Mouse (Mus musculus): ENCODE data around the gene Ctnnbip1. TPM values are rescaled to one million over a fixed set of nuclear protein-coding genes. Genes with fewer than 3 reads are reported as not detected.
A peak's percentile ranks its signal among the peaks of the same experiment; 100 is the strongest.

Gene Ctnnbip1
- polyA plus RNA-seq, 1 experiment, result 27.2 TPM

DNA sequence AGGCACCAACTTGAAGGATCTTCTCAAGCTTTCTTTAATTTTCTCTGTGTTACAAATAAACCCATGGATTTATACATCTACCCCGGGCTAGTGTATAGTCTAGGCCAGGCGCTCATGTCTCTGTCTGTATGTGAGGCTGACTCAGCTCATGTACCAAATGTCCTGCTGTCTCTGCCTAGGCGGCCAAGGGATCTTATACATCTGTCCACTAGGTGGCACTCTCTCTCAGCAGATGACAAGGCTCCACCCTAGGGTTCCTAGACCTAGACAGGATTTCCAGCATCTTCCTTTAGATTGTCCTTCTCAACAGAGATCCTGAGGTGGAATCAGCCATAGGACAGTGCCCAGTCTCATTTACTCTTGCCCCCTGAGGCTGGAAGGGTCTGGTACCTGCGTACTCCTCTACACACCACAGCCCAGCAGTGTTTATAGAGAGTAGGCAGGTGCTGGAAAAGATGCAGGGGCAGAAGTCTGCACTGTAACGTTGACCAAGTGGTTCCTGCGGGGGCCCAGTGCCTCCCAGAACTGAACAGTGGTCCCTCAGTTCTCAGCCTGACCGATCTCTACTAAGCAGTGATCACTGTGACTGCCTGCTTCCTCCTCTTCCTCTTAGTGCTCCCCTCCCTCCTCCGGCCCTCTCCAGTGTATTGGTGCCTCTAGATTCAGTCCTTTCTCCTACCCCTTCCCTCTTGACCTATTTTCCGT lies 31.3 kb downstream of the Ctnnbip1 start:
- WGBS, result 60% methylated on average over 9 of the region's 9 CpGs
- peaks cover 15% of the 10 kb centered on the region for H3K36me3 ChIP-seq (ENCODE audit: control insufficient read depth, insufficient read depth, low read length)
- H3K4me3 ChIP-seq (ENCODE audit: low read depth, low read length), result no peak overlapping the region
- TF ChIP-seq POLR2A (IDR thresholded peaks at IDR 0.05; ENCODE audit: low read depth, low read length) (no peak), CTCF (IDR thresholded peaks at IDR 0.05; ENCODE audit: extremely low read depth, insufficient read length, insufficient replicate concordance, low read depth, low read length) (peak; percentile 90; the same call in 1 of the 2 replicates)
- H3K27me3 ChIP-seq (ENCODE audit: control insufficient read depth, insufficient read depth, low read length), result no peaks in the 10 kb centered on the region
- H3K27ac ChIP-seq (ENCODE audit: insufficient read depth, low read depth, low read length), result no peak overlapping the region
- H3K4me1 ChIP-seq (ENCODE audit: control insufficient read depth, insufficient read depth, insufficient read length, low read length), result no peaks in the 10 kb centered on the region

- peaks cover 12% of the 10 kb centered on the region for H3K36me3 ChIP-seq (ENCODE audit: control insufficient read depth, insufficient read depth, low read length)
- WGBS, result 82% methylated on average over 5 of the region's 5 CpGs
Measured at GRCm38 (mm10) chr4:149550866-149551265, 32.8 kb downstream of the Ctnnbip1 start.

DNA sequence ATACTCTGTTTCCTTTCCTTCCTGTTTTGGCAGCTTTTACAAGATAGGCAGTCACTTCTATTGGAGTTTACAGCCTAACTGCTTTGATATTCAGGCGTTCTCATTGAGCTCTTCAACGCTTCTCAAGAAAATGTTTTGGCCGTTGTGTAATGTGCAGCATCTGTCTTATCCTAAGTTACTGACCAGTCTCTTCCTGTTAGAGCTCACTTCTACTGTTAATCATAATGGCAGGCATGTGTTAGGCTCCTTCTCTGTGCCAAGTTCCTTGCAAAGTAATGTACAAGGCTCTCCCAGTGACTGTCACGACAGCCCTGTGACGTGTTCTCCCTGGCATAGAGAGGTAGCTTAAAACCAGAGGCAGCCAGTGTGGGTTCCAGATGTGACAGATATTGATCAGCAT lies 33.7 kb downstream of the Ctnnbip1 start:
- Histone ChIP-seq H3K4me1 (ENCODE audit: control insufficient read depth, insufficient read depth, insufficient read length, low read length) (no peaks in the 10 kb centered on the region), H3K36me3 (ENCODE audit: control insufficient read depth, insufficient read depth, low read length) (peaks cover 5% of the 10 kb centered on the region; the same call in 1 of the 2 replicates), H3K4me3 (ENCODE audit: low read depth, low read length) (no peak overlapping the region), H3K27me3 (ENCODE audit: control insufficient read depth, insufficient read depth, low read length) (no peaks in the 10 kb centered on the region), H3K27ac (ENCODE audit: insufficient read depth, low read depth, low read length) (no peak overlapping the region)
- 89% methylated on average over 5 of the region's 5 CpGs for WGBS
- no peak for TF ChIP-seq CTCF (IDR thresholded peaks at IDR 0.05; ENCODE audit: extremely low read depth, insufficient read length, insufficient replicate concordance, low read depth, low read length)

More at GRCm38 (mm10) chr4:149550866-149551265, 32.8 kb downstream of the Ctnnbip1 start:
- Histone ChIP-seq H3K4me1 (ENCODE audit: control insufficient read depth, insufficient read depth, insufficient read length, low read length) (no peaks in the 10 kb centered on the region), H3K27me3 (ENCODE audit: control insufficient read depth, insufficient read depth, low read length) (no peaks in the 10 kb centered on the region), H3K27ac (ENCODE audit: insufficient read depth, low read depth, low read length) (no peak overlapping the region), H3K4me3 (ENCODE audit: low read depth, low read length) (no peak overlapping the region)
- no peak for TF ChIP-seq POLR2A (IDR thresholded peaks at IDR 0.05; ENCODE audit: low read depth, low read length)
- no peak for TF ChIP-seq CTCF (IDR thresholded peaks at IDR 0.05; ENCODE audit: extremely low read depth, insufficient read length, insufficient replicate concordance, low read depth, low read length)

- H3K36me3 ChIP-seq (ENCODE audit: control insufficient read depth, insufficient read depth, low read length), result peaks cover 1% of the 10 kb centered on the region; the same call in 1 of the 2 replicates
- H3K27me3 ChIP-seq (ENCODE audit: control insufficient read depth, insufficient read depth, low read length), result no peaks in the 10 kb centered on the region
- H3K4me3 ChIP-seq (ENCODE audit: low read depth, low read length), result no peak overlapping the region
- peaks cover 6% of the 10 kb centered on the region for H3K4me1 ChIP-seq (ENCODE audit: control insufficient read depth, insufficient read depth, insufficient read length, low read length)
- TF ChIP-seq CTCF (IDR thresholded peaks at IDR 0.05; ENCODE audit: extremely low read depth, insufficient read length, insufficient replicate concordance, low read depth, low read length) (no peak), POLR2A (IDR thresholded peaks at IDR 0.05; ENCODE audit: low read depth, low read length) (no peak)
- no peak overlapping the region for H3K27ac ChIP-seq (ENCODE audit: insufficient read depth, low read depth, low read length)
- 81% methylated on average over 7 of the region's 7 CpGs for WGBS
Measured at GRCm38 (mm10) chr4:149553834-149554233, 35.8 kb downstream of the Ctnnbip1 start.

GRCm38 (mm10) chr4:149556111-149556510 lies 38.1 kb downstream of the Ctnnbip1 start:
- Histone ChIP-seq H3K36me3 (ENCODE audit: control insufficient read depth, insufficient read depth, low read length) (no peaks in the 10 kb centered on the region), H3K4me3 (ENCODE audit: low read depth, low read length) (no peak overlapping the region), H3K27me3 (ENCODE audit: control insufficient read depth, insufficient read depth, low read length) (no peaks in the 10 kb centered on the region), H3K27ac (ENCODE audit: insufficient read depth, low read depth, low read length) (no peak overlapping the region), H3K4me1 (ENCODE audit: control insufficient read depth, insufficient read depth, insufficient read length, low read length) (peaks cover 6% of the 10 kb centered on the region)
- WGBS, result 95% methylated on average over 4 of the region's 4 CpGs
- TF ChIP-seq CTCF (IDR thresholded peaks at IDR 0.05; ENCODE audit: extremely low read depth, insufficient read length, insufficient replicate concordance, low read depth, low read length), result no peak

DNA sequence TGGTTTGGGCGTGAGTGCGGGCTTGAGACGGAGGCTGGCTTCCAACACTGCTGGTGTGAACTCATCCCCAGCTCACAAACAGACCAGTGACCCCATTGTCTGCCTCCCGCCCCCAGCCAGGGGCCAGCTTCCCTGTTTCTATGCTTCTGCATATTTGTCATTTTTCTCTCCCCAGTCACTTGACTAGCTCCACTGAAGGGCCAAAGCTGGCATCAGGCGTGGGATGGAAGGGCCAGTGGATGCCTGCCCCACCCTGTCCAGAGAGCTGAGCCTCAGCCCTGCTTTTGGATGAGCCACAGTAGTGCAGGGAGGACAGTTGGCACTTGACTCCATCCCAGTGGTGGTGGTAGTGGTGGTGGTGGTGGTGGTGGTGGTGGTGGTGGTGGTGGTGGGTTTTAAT lies 39.9 kb downstream of the Ctnnbip1 start:
- Histone ChIP-seq H3K4me3 (ENCODE audit: low read depth, low read length) (no peak overlapping the region), H3K27ac (ENCODE audit: insufficient read depth, low read depth, low read length) (no peak overlapping the region), H3K4me1 (ENCODE audit: control insufficient read depth, insufficient read depth, insufficient read length, low read length) (peaks cover 10% of the 10 kb centered on the region), H3K36me3 (ENCODE audit: control insufficient read depth, insufficient read depth, low read length) (no peaks in the 10 kb centered on the region), H3K27me3 (ENCODE audit: control insufficient read depth, insufficient read depth, low read length) (no peaks in the 10 kb centered on the region)
- 92% methylated on average over 5 of the region's 5 CpGs for WGBS
- TF ChIP-seq CTCF (IDR thresholded peaks at IDR 0.05; ENCODE audit: extremely low read depth, insufficient read length, insufficient replicate concordance, low read depth, low read length), result no peak
- TF ChIP-seq POLR2A (IDR thresholded peaks at IDR 0.05; ENCODE audit: low read depth, low read length), result no peak

- Histone ChIP-seq H3K36me3 (ENCODE audit: control insufficient read depth, insufficient read depth, low read length) (no peaks in the 10 kb centered on the region), H3K4me1 (ENCODE audit: control insufficient read depth, insufficient read depth, insufficient read length, low read length) (peaks cover 10% of the 10 kb centered on the region), H3K4me3 (ENCODE audit: low read depth, low read length) (no peak overlapping the region), H3K27me3 (ENCODE audit: control insufficient read depth, insufficient read depth, low read length) (no peaks in the 10 kb centered on the region), H3K27ac (ENCODE audit: insufficient read depth, low read depth, low read length) (no peak overlapping the region)
- WGBS, result 31% methylated on average over 3 of the region's 3 CpGs
- no peak for TF ChIP-seq CTCF (IDR thresholded peaks at IDR 0.05; ENCODE audit: extremely low read depth, insufficient read length, insufficient replicate concordance, low read depth, low read length)
- no peak for TF ChIP-seq POLR2A (IDR thresholded peaks at IDR 0.05; ENCODE audit: low read depth, low read length)
Measured at GRCm38 (mm10) chr4:149558389-149558788, 40.4 kb downstream of the Ctnnbip1 start.

Data from small intestine, adult 2 months (tissue).